Mouse (Mus musculus): ENCODE results near the gene Vps51. TPM values are rescaled to one million over a fixed set of nuclear protein-coding genes. Genes with fewer than 3 reads are reported as not detected.
A peak's percentile ranks its signal among the peaks of the same experiment; 100 is the strongest.
"Not testable (repeated sequence)": the region's sequence is repeated elsewhere in the genome, so short reads cannot be mapped to it uniquely, and the experiment has no call there.

Gene Vps51
- polyA plus RNA-seq, 1 experiment from 2014 or later: 78.8 TPM

- not testable (repeated sequence) for H3K27ac ChIP-seq; H3K36me3 ChIP-seq; H3K4me2 ChIP-seq (replicated peaks); ATAC-seq (ENCODE audit: low FRiP score); H3K4me3 ChIP-seq; H3K27me3 ChIP-seq; H3K9ac ChIP-seq; H3K9me3 ChIP-seq (replicated peaks)
- 62% methylated on average over 4 of the region's 4 CpGs for WGBS
- H3K4me1 ChIP-seq: peaks cover 28% of the 10 kb centered on the region
Observed at GRCm38 (mm10) chr19:6044102-6044501, 32.9 kb downstream of the Vps51 start.

- Histone ChIP-seq H3K36me3 (no peaks in the 10 kb centered on the region), H3K9me3 (replicated peaks) (no peaks in the 10 kb centered on the region), H3K9ac (peak overlapping the region; percentile 35; the same call in 1 of the 2 replicates), H3K27me3 (no peaks in the 10 kb centered on the region), H3K4me1 (peaks cover 14% of the 10 kb centered on the region), H3K4me2 (replicated peaks) (no peak overlapping the region), H3K27ac (no peak overlapping the region), H3K4me3 (no peak overlapping the region)
- ATAC-seq (ENCODE audit: low FRiP score): no peak
- WGBS: 80% methylated on average over 9 of the region's 9 CpGs
Observed at GRCm38 (mm10) chr19:6042293-6042692, 34.7 kb downstream of the Vps51 start.

- ATAC-seq (ENCODE audit: low FRiP score): no peak
- no peak overlapping the region for H3K27ac ChIP-seq
- peaks cover 5% of the 10 kb centered on the region for H3K4me1 ChIP-seq
- no peaks in the 10 kb centered on the region for H3K9me3 ChIP-seq (replicated peaks)
- H3K27me3 ChIP-seq: no peaks in the 10 kb centered on the region
- H3K4me2 ChIP-seq (replicated peaks): no peak overlapping the region
- no peak overlapping the region for H3K4me3 ChIP-seq
- no peak overlapping the region for H3K9ac ChIP-seq
- no peaks in the 10 kb centered on the region for H3K36me3 ChIP-seq
Observed at GRCm38 (mm10) chr19:6040002-6040401, 37.0 kb downstream of the Vps51 start.

GRCm38 (mm10) chr19:6038326-6038725 is 38.7 kb downstream of the Vps51 start:
- H3K27me3 ChIP-seq: no peaks in the 10 kb centered on the region
- WGBS: 83% methylated on average over 7 of the region's 7 CpGs
- H3K27ac ChIP-seq: no peak overlapping the region
- no peak overlapping the region for H3K4me3 ChIP-seq
- H3K4me2 ChIP-seq (replicated peaks): no peak overlapping the region
- no peak for ATAC-seq (ENCODE audit: low FRiP score)
- peaks cover 4% of the 10 kb centered on the region; the same call in 1 of the 2 replicates for H3K4me1 ChIP-seq
- no peaks in the 10 kb centered on the region for H3K9me3 ChIP-seq (replicated peaks)
- no peak overlapping the region for H3K9ac ChIP-seq
- H3K36me3 ChIP-seq: no peaks in the 10 kb centered on the region

- ATAC-seq (ENCODE audit: low FRiP score): no peak
- no peak overlapping the region for H3K4me2 ChIP-seq (replicated peaks)
- H3K27ac ChIP-seq: no peak overlapping the region
- H3K4me1 ChIP-seq: peaks cover 4% of the 10 kb centered on the region; the same call in 1 of the 2 replicates
- no peaks in the 10 kb centered on the region for H3K9me3 ChIP-seq (replicated peaks)
- no peak overlapping the region for H3K9ac ChIP-seq
- no peak overlapping the region for H3K4me3 ChIP-seq
- H3K36me3 ChIP-seq: no peaks in the 10 kb centered on the region
- H3K27me3 ChIP-seq: no peaks in the 10 kb centered on the region
Observed at GRCm38 (mm10) chr19:6037695-6038094, 39.3 kb downstream of the Vps51 start.

GRCm38 (mm10) chr19:6035966-6036585 is 41.0 kb downstream of the Vps51 start:
- no peaks in the 10 kb centered on the region for H3K36me3 ChIP-seq
- no peak overlapping the region for H3K9ac ChIP-seq
- H3K9me3 ChIP-seq (replicated peaks): no peaks in the 10 kb centered on the region
- no peak for ATAC-seq (ENCODE audit: low FRiP score)
- H3K4me1 ChIP-seq: no peaks in the 10 kb centered on the region
- H3K4me2 ChIP-seq (replicated peaks): no peak overlapping the region
- no peak overlapping the region for H3K4me3 ChIP-seq
- no peak overlapping the region for H3K27ac ChIP-seq
- 80% methylated on average over 9 of the region's 9 CpGs for WGBS
- no peaks in the 10 kb centered on the region for H3K27me3 ChIP-seq

- H3K36me3 ChIP-seq: no peaks in the 10 kb centered on the region
- H3K4me3 ChIP-seq: no peak overlapping the region
- H3K4me2 ChIP-seq (replicated peaks): no peak overlapping the region
- H3K27me3 ChIP-seq: no peaks in the 10 kb centered on the region
- no peak overlapping the region for H3K27ac ChIP-seq
- ATAC-seq (ENCODE audit: low FRiP score): no peak
- H3K9me3 ChIP-seq (replicated peaks): no peaks in the 10 kb centered on the region
- 71% methylated on average over 14 of the region's 14 CpGs for whole genome bisulfite sequencing
- no peaks in the 10 kb centered on the region for H3K4me1 ChIP-seq
- no peak overlapping the region for H3K9ac ChIP-seq
Observed at GRCm38 (mm10) chr19:6030520-6031280, 46.3 kb downstream of the Vps51 start.

- WGBS: 80% methylated on average over 9 of the region's 9 CpGs
- H3K9me3 ChIP-seq (replicated peaks): no peaks in the 10 kb centered on the region
- no peak overlapping the region for H3K4me2 ChIP-seq (replicated peaks)
- no peaks in the 10 kb centered on the region for H3K27me3 ChIP-seq
- H3K4me3 ChIP-seq: no peak overlapping the region
- H3K27ac ChIP-seq: no peak overlapping the region
- H3K9ac ChIP-seq: no peak overlapping the region
- no peaks in the 10 kb centered on the region for H3K36me3 ChIP-seq
- no peaks in the 10 kb centered on the region for H3K4me1 ChIP-seq
- ATAC-seq (ENCODE audit: low FRiP score): no peak
Observed at GRCm38 (mm10) chr19:6029426-6029825, 47.6 kb downstream of the Vps51 start.

- WGBS: 87% methylated on average over 6 of the region's 6 CpGs
- Histone ChIP-seq H3K9me3 (replicated peaks) (no peaks in the 10 kb centered on the region), H3K9ac (no peak overlapping the region), H3K4me3 (no peak overlapping the region), H3K27me3 (no peaks in the 10 kb centered on the region), H3K4me1 (no peaks in the 10 kb centered on the region), H3K27ac (no peak overlapping the region), H3K4me2 (replicated peaks) (no peak overlapping the region), H3K36me3 (no peaks in the 10 kb centered on the region)
- no peak for ATAC-seq (ENCODE audit: low FRiP score)
Observed at GRCm38 (mm10) chr19:6028991-6029390, 48.0 kb downstream of the Vps51 start.

- no peaks in the 10 kb centered on the region for H3K36me3 ChIP-seq
- H3K4me3 ChIP-seq: no peak overlapping the region
- ATAC-seq (ENCODE audit: low FRiP score): no peak
- H3K9ac ChIP-seq: no peak overlapping the region
- no peak overlapping the region for H3K4me2 ChIP-seq (replicated peaks)
- no peaks in the 10 kb centered on the region for H3K27me3 ChIP-seq
- WGBS: 84% methylated on average over 7 of the region's 7 CpGs
- no peak overlapping the region for H3K27ac ChIP-seq
- H3K4me1 ChIP-seq: no peaks in the 10 kb centered on the region
- H3K9me3 ChIP-seq (replicated peaks): no peaks in the 10 kb centered on the region
Observed at GRCm38 (mm10) chr19:6023930-6024329, 53.1 kb downstream of the Vps51 start.

- H3K27ac ChIP-seq: no peak overlapping the region
Observed at GRCm38 (mm10) chr19:6023059-6023458, 54.0 kb downstream of the Vps51 start.

GRCm38 (mm10) chr19:6020276-6020675 is 56.8 kb downstream of the Vps51 start:
- H3K27me3 ChIP-seq: peaks cover 18% of the 10 kb centered on the region
- 54% methylated on average over 3 of the region's 3 CpGs for WGBS
- no peak overlapping the region for H3K27ac ChIP-seq
- no peak overlapping the region for H3K4me2 ChIP-seq (replicated peaks)
- no peak overlapping the region for H3K4me3 ChIP-seq
- no peak for ATAC-seq (ENCODE audit: low FRiP score)
- no peak overlapping the region for H3K9ac ChIP-seq
- H3K4me1 ChIP-seq: peaks cover 8% of the 10 kb centered on the region
- no peaks in the 10 kb centered on the region for H3K36me3 ChIP-seq
- no peaks in the 10 kb centered on the region for H3K9me3 ChIP-seq (replicated peaks)

More at GRCm38 (mm10) chr19:6023059-6023458, 54.0 kb downstream of the Vps51 start:
- no peaks in the 10 kb centered on the region for H3K4me1 ChIP-seq
- no peak overlapping the region for H3K4me2 ChIP-seq (replicated peaks)
- ATAC-seq (ENCODE audit: low FRiP score): no peak
- H3K36me3 ChIP-seq: no peaks in the 10 kb centered on the region
- no peak overlapping the region for H3K9ac ChIP-seq
- no peak overlapping the region for H3K4me3 ChIP-seq
- no peaks in the 10 kb centered on the region for H3K9me3 ChIP-seq (replicated peaks)
- 67% methylated on average over 8 of the region's 8 CpGs for WGBS
- no peaks in the 10 kb centered on the region for H3K27me3 ChIP-seq
